Mouse (Mus musculus) splenic B cell, adult 2 months (primary cell): ENCODE measurements around the gene Anks1.

Experiments
- DNase-seq: peaks from one replicate; pipeline ENCODE4 v3.0.0-alpha.2; 2011; ENCODE audit warnings: low read depth, low spot score
- H3K27me3 ChIP-seq: 2 replicates; pipeline ENCODE4 v1.6.1; 2012; ENCODE audit warnings: mild to moderate bottlenecking, low read length, moderate library complexity, mixed read lengths; ENCODE audit not compliant: control insufficient read depth, poor library complexity, insufficient read depth, severe bottlenecking
- H3K36me3 ChIP-seq: 2 replicates; pipeline ENCODE4 v1.6.1; 2012; ENCODE audit warnings: mild to moderate bottlenecking, low read length, moderate library complexity, mixed read lengths; ENCODE audit not compliant: control insufficient read depth, poor library complexity, insufficient read depth, severe bottlenecking

The Anks1 gene

DNA sequence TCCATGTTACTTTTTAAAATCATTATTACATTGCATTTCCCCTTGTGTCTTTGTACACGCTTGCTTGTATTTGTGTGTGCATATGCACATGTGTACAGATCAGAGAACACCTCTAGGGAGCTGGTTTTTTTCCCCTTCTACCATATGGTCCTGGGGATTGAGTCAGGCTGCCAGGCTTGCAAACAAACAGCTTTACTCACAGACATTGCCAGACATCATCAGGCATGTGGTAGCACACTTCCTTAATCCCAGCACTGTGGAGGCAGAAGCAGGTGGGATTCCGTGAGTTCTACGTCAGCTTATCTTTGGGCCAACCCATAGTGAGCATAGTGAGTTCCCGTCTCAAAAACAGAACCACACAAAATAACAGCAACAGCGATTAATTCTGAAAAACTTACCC is 137.9 kb downstream of the Anks1 start:
- no peak for DNase-seq
- no peaks in the 10 kb centered on the region; the same call in none of the 2 replicates for H3K36me3 ChIP-seq
- H3K27me3 ChIP-seq = no peaks in the 10 kb centered on the region

- DNase-seq = no peak
- Histone ChIP-seq H3K36me3 (no peaks in the 10 kb centered on the region; the same call in none of the 2 replicates), H3K27me3 (no peaks in the 10 kb centered on the region)
Observed at GRCm38 (mm10) chr17:28047520-28047919, 138.4 kb downstream of the Anks1 start.

- peak; percentile 62 for DNase-seq
- Histone ChIP-seq H3K36me3 (no peaks in the 10 kb centered on the region; the same call in 1 of the 2 replicates), H3K27me3 (no peaks in the 10 kb centered on the region)
Observed at GRCm38 (mm10) chr17:28048425-28048824, 139.3 kb downstream of the Anks1 start.

DNA sequence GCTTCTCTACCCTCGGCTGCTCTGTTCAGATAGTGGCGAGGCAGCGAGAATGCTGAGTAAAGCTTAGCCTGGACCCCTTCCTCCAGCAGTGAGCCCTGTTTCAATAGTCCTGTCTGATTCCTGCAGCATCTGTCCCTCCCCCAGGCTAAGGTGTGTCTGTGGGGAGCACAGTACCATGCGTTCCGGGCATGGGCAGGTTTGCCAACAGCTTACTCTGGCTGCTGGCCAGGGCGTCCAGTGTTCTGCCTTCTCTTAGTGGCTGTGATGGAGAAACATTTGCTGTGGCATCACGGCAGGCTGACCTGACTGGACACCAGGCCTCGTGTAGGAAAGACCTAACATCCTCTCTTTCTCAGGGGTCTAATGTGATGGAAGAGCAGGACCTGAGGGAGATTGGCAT is 141.1 kb downstream of the Anks1 start:
- no peak for DNase-seq
- no peaks in the 10 kb centered on the region for H3K27me3 ChIP-seq
- H3K36me3 ChIP-seq = peaks cover 3% of the 10 kb centered on the region

GRCm38 (mm10) chr17:28052293-28052863 is 143.3 kb downstream of the Anks1 start:
- DNase-seq = no peak
- Histone ChIP-seq H3K27me3 (no peaks in the 10 kb centered on the region), H3K36me3 (peaks cover 3% of the 10 kb centered on the region)

- no peak for DNase-seq
- Histone ChIP-seq H3K27me3 (no peaks in the 10 kb centered on the region), H3K36me3 (peaks cover 3% of the 10 kb centered on the region)
Observed at GRCm38 (mm10) chr17:28058346-28058745, 149.2 kb downstream of the Anks1 start.

DNA sequence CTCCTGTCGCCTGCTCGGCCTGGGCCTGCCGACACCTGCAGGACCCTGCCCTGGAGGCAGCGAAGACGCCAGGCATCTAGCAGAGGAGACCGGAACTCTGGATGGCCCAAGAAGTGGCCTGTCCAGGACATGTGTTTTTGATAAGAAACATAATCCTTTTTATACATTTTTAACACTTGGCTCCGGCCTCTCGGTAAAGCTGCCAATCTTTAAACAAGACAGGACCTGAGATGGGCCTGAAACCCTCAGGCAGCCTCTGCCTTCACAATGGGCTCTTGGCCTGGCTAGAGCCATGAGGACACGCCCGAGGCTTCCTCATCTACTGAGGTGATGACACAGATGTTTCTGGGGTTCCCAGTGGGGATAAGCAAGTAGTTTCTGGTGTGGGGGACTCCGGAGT is 151.6 kb downstream of the Anks1 start:
- H3K36me3 ChIP-seq = no peaks in the 10 kb centered on the region
- no peak for DNase-seq

GRCm38 (mm10) chr17:28061472-28061871 is 152.4 kb downstream of the Anks1 start:
- peak; percentile 25 for DNase-seq
- H3K36me3 ChIP-seq = no peaks in the 10 kb centered on the region
- H3K27me3 ChIP-seq = no peaks in the 10 kb centered on the region

More for the DNA sequence above, 151.6 kb downstream of the Anks1 start:
- no peaks in the 10 kb centered on the region for H3K27me3 ChIP-seq

GRCm38 (mm10) chr17:28062710-28063109 is 153.6 kb downstream of the Anks1 start:
- H3K27me3 ChIP-seq = no peaks in the 10 kb centered on the region
- no peak for DNase-seq
- H3K36me3 ChIP-seq = no peaks in the 10 kb centered on the region

DNA sequence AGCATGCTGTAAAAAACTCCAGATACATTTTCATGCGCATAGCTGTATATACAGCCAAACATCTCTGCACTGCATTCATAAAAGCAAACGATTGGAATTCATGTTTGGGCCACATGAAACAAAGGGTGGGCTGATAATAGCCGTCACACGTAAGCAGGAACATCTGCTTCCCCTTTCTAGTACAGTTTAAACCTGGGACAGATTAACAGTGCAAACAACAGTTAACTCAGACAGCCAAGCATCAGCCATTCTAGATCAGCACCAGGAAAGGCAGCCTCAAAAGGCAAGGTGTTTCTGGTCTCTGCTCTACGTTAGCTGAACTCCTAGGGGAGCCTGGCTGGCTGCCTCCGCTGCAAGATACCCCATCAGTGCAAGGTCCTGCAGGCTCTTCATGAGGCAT is 154.1 kb downstream of the Anks1 start:
- H3K36me3 ChIP-seq = no peaks in the 10 kb centered on the region
- DNase-seq = no peak
- no peaks in the 10 kb centered on the region for H3K27me3 ChIP-seq

DNA sequence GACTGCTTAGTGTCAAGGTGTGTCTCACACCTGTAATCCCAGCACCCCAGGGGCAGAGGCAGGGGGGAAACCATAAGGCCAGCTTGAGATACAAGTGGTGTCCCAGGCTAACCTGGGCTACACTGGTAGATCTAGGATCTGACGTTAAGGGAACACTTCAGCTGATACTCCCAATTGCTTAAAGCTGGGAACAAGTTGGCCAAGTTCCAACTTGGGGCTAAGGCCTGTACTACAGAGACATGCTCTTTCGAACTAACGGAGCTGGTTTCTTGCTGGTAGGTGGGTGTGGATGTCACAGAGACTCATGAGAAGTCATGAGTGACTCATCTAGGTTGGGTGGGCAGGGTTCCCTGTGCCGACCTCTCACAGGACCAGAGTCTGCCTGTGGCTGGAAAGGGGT is 158.2 kb downstream of the Anks1 start:
- Histone ChIP-seq H3K27me3 (no peaks in the 10 kb centered on the region), H3K36me3 (no peaks in the 10 kb centered on the region)
- DNase-seq = no peak

- H3K27me3 ChIP-seq = no peaks in the 10 kb centered on the region
- DNase-seq = no peak
- no peaks in the 10 kb centered on the region for H3K36me3 ChIP-seq
Observed at GRCm38 (mm10) chr17:28069446-28069845, 160.3 kb downstream of the Anks1 start.

- no peak for DNase-seq
- Histone ChIP-seq H3K36me3 (no peaks in the 10 kb centered on the region), H3K27me3 (no peaks in the 10 kb centered on the region)
Observed at GRCm38 (mm10) chr17:28070256-28070655, 161.2 kb downstream of the Anks1 start.

- Histone ChIP-seq H3K27me3 (no peaks in the 10 kb centered on the region), H3K36me3 (no peaks in the 10 kb centered on the region)
- DNase-seq = no peak
Observed at GRCm38 (mm10) chr17:28072730-28073129, 163.6 kb downstream of the Anks1 start.

- no peak for DNase-seq
- H3K36me3 ChIP-seq = no peaks in the 10 kb centered on the region
- H3K27me3 ChIP-seq = no peaks in the 10 kb centered on the region
Observed at GRCm38 (mm10) chr17:28074486-28074885, 165.4 kb downstream of the Anks1 start.

GRCm38 (mm10) chr17:28078028-28078427 is 168.9 kb downstream of the Anks1 start:
- Histone ChIP-seq H3K27me3 (no peaks in the 10 kb centered on the region), H3K36me3 (no peaks in the 10 kb centered on the region)
- DNase-seq = no peak
